Mouse (Mus musculus): ENCODE measurements around the gene Foxk1.

Gene Foxk1

GRCm38 (mm10) chr5:142489955-142490707 lies 88.8 kb downstream of the Foxk1 start:
- DNase-seq: no peak

- no peak for DNase-seq
These were observed 92.0 kb downstream of the Foxk1 start for GRCm38 (mm10) chr5:142493307-142493706.

- DNase-seq: no peak
These were observed 94.2 kb downstream of the Foxk1 start for GRCm38 (mm10) chr5:142495321-142496096.

- no peak for DNase-seq
These were observed 97.7 kb downstream of the Foxk1 start for GRCm38 (mm10) chr5:142498964-142499363.

GRCm38 (mm10) chr5:142500918-142501317 lies 99.6 kb downstream of the Foxk1 start:
- no peak for DNase-seq

- DNase-seq: peak; percentile 83
These were observed 101.1 kb downstream of the Foxk1 start for GRCm38 (mm10) chr5:142502414-142502813.

- no peak for DNase-seq
These were observed 102.9 kb downstream of the Foxk1 start for GRCm38 (mm10) chr5:142504175-142504574.

GRCm38 (mm10) chr5:142505695-142506423 lies 104.6 kb downstream of the Foxk1 start:
- DNase-seq: no peak

GRCm38 (mm10) chr5:142509141-142510060 lies 108.1 kb downstream of the Foxk1 start:
- DNase-seq: no peak

- DNase-seq: no peak
These were observed 108.7 kb downstream of the Foxk1 start for GRCm38 (mm10) chr5:142510061-142510414.

All from kidney, adult 11 months (tissue).